Mouse (Mus musculus) intestine, postnatal 0 days (tissue): ENCODE measurements around the gene Acsm1. TPM values are rescaled to one million over a fixed set of nuclear protein-coding genes. Genes with fewer than 3 reads are reported as not detected.
A peak's percentile ranks its signal among the peaks of the same experiment; 100 is the strongest.

Experiments used
- ATAC-seq: fragments of 200-750 bp; cut with Nextera tagmentation; 2 replicates; pipeline ENCODE4 v1.8.0; 2017; ENCODE audit warnings: mild to moderate bottlenecking, moderate TSS enrichment, moderate library complexity
- H3K27ac ChIP-seq: fragments of 300-500 bp; sonication (generic); 2 replicates; pipeline ENCODE4 v1.5.1; 2014; ENCODE audit warnings: mild to moderate bottlenecking, low read depth, low read length, moderate library complexity
- H3K27me3 ChIP-seq: fragments of 300-500 bp; sonication (generic); replicated peaks from 2 replicates; pipeline ENCODE4 v1.6.1; 2014; ENCODE audit warnings: low read length, mixed read lengths; ENCODE audit not compliant: control insufficient read depth, insufficient read depth
- H3K36me3 ChIP-seq: fragments of 300-500 bp; sonication (generic); 2 replicates; pipeline ENCODE4 v1.6.1; 2014; ENCODE audit warnings: mild to moderate bottlenecking, moderate library complexity; ENCODE audit not compliant: control insufficient read depth, insufficient read depth
- H3K4me1 ChIP-seq: fragments of 300-500 bp; sonication (generic); replicated peaks from 2 replicates; pipeline ENCODE4 v1.6.1; 2014; ENCODE audit warnings: antibody characterized with exemption, low read length, mixed read lengths; ENCODE audit not compliant: control insufficient read depth, insufficient read depth
- H3K4me2 ChIP-seq: fragments of 300-500 bp; sonication (generic); replicated peaks from 2 replicates; pipeline ENCODE4 v1.6.1; 2014; ENCODE audit warnings: low read depth, mild to moderate bottlenecking, moderate library complexity
- H3K4me3 ChIP-seq: fragments of 300-500 bp; sonication (generic); 2 replicates; pipeline ENCODE4 v1.5.1; 2014; ENCODE audit warnings: low read depth, low read length
- H3K9ac ChIP-seq: fragments of 300-500 bp; sonication (generic); 2 replicates; pipeline ENCODE4 v1.6.1; 2014; ENCODE audit warnings: mild to moderate bottlenecking, low read depth, low read length
- H3K9me3 ChIP-seq: fragments of 300-500 bp; sonication (generic); 2 replicates; pipeline ENCODE4 v1.6.1; 2016; ENCODE audit warnings: mixed run types; ENCODE audit not compliant: control insufficient read depth
- CTCF ChIP-seq: sonication (generic); IDR thresholded peaks from 2 replicates; pipeline ENCODE4 v1.5.1; 2016; ENCODE audit warnings: low read depth, mild to moderate bottlenecking, control low read depth, antibody characterized with exemption, moderate library complexity
- WGBS: fragments of 180-500 bp; shearing (Covaris S2); extraction: QIAGEN DNeasy Blood & Tissue Kit; methylation state at CpG from one replicate; pipeline ENCODE4 v1.1.7; 2014; 5-methylcytosine and 5-hydroxymethylcytosine counted together
- polyA plus RNA-seq: library from polyadenylated mRNA; unstranded; fragments of >200 nt; fragmentation: Nextera tagmentation; extraction: Ambion mirVana; gene quantifications from 2 replicates; pipeline ENCODE4 v1.2.1, GENCODE M21; 2015

The Acsm1 gene
- polyA plus RNA-seq, 1 experiment from 2014 or later: not detected

GRCm38 (mm10) chr7:119607796-119608515 lies 1.1 kb downstream of the Acsm1 start:
- H3K4me2 ChIP-seq: no peak overlapping the region
- no peak overlapping the region for H3K27ac ChIP-seq
- no peak for ATAC-seq
- 61% methylated on average over 9 of the region's 9 CpGs for WGBS
- no peak for TF ChIP-seq CTCF
- no peak overlapping the region for H3K4me3 ChIP-seq
- no peak overlapping the region for H3K9ac ChIP-seq
- no peaks in the 10 kb centered on the region for H3K4me1 ChIP-seq
- H3K27me3 ChIP-seq: no peaks in the 10 kb centered on the region
- H3K9me3 ChIP-seq: no peaks in the 10 kb centered on the region
- no peaks in the 10 kb centered on the region for H3K36me3 ChIP-seq

GRCm38 (mm10) chr7:119616531-119616930 lies 9.7 kb downstream of the Acsm1 start:
- H3K9me3 ChIP-seq: no peaks in the 10 kb centered on the region
- no peak overlapping the region for H3K9ac ChIP-seq
- H3K36me3 ChIP-seq: no peaks in the 10 kb centered on the region
- ATAC-seq: no peak
- no peaks in the 10 kb centered on the region for H3K27me3 ChIP-seq
- TF ChIP-seq CTCF: no peak
- H3K4me3 ChIP-seq: no peak overlapping the region
- no peak overlapping the region for H3K27ac ChIP-seq
- no peaks in the 10 kb centered on the region for H3K4me1 ChIP-seq
- WGBS: 31% methylated on average over 1 of the region's 1 CpGs
- no peak overlapping the region for H3K4me2 ChIP-seq

GRCm38 (mm10) chr7:119617593-119617992 lies 10.8 kb downstream of the Acsm1 start:
- no peak for ATAC-seq
- no peaks in the 10 kb centered on the region for H3K9me3 ChIP-seq
- TF ChIP-seq CTCF: no peak
- no peaks in the 10 kb centered on the region for H3K36me3 ChIP-seq
- no peak overlapping the region for H3K4me3 ChIP-seq
- H3K27ac ChIP-seq: no peak overlapping the region
- WGBS: 81% methylated on average over 6 of the region's 6 CpGs
- H3K4me1 ChIP-seq: no peaks in the 10 kb centered on the region
- H3K4me2 ChIP-seq: no peak overlapping the region
- H3K9ac ChIP-seq: no peak overlapping the region
- H3K27me3 ChIP-seq: no peaks in the 10 kb centered on the region

- Histone ChIP-seq H3K4me3 (no peak overlapping the region), H3K9ac (no peak overlapping the region), H3K4me2 (no peak overlapping the region), H3K4me1 (no peaks in the 10 kb centered on the region), H3K27ac (no peak overlapping the region), H3K27me3 (no peaks in the 10 kb centered on the region), H3K9me3 (no peaks in the 10 kb centered on the region), H3K36me3 (no peaks in the 10 kb centered on the region)
- TF ChIP-seq CTCF: no peak
- no peak for ATAC-seq
- WGBS: 53% methylated on average over 4 of the region's 4 CpGs
Observed at GRCm38 (mm10) chr7:119618209-119618935, 11.5 kb downstream of the Acsm1 start.

- H3K4me3 ChIP-seq: no peak overlapping the region
- H3K4me1 ChIP-seq: no peaks in the 10 kb centered on the region
- H3K36me3 ChIP-seq: no peaks in the 10 kb centered on the region
- H3K9me3 ChIP-seq: no peaks in the 10 kb centered on the region
- TF ChIP-seq CTCF: no peak
- H3K9ac ChIP-seq: no peak overlapping the region
- no peak overlapping the region for H3K27ac ChIP-seq
- no peak overlapping the region for H3K4me2 ChIP-seq
- no peaks in the 10 kb centered on the region for H3K27me3 ChIP-seq
- ATAC-seq: peak; percentile 53; the same call in 1 of the 2 replicates
Observed at GRCm38 (mm10) chr7:119620157-119620556, 13.3 kb downstream of the Acsm1 start.

- no peak overlapping the region for H3K27ac ChIP-seq
- H3K9ac ChIP-seq: no peak overlapping the region
- H3K4me1 ChIP-seq: no peaks in the 10 kb centered on the region
- no peak overlapping the region for H3K4me3 ChIP-seq
- no peak overlapping the region for H3K4me2 ChIP-seq
- TF ChIP-seq CTCF: no peak
- no peaks in the 10 kb centered on the region for H3K36me3 ChIP-seq
- H3K9me3 ChIP-seq: no peaks in the 10 kb centered on the region
- H3K27me3 ChIP-seq: no peaks in the 10 kb centered on the region
- no peak for ATAC-seq
Observed at GRCm38 (mm10) chr7:119638773-119639172, 31.9 kb downstream of the Acsm1 start.
